In the genomic region with DNA sequence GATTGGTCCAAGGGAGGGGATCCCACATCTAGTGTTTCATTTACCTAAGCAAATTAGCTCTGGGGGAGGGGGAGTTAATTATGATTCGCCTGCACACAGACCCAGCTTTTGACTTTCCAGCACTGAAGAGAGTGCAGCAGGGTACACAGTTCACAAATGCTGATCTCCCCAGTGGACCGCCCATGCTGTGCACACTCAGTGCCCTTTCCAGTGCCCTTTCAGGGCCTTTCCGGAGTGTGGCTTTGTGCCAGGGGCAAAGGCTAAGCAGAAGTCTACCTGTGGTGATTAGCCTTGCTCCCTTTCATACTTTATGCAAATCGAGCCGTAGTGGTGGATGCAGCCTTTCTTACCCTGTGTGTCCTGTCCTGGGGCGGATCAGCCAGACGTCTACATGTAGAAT, we compare ENCODE assay signal across 11 mouse cellular contexts. TPM values are rescaled to one million over a fixed set of nuclear protein-coding genes. Genes with fewer than 3 reads are reported as not detected.
DNase-seq lines count a peak whose midpoint lies in the region; ATAC-seq and TF ChIP-seq lines count a peak whose summit lies in the region.
"Had no signal": no experiment of that assay in that cellular context is flagged by ENCODE, and none has a peak within 500 bp of the region (broad histone marks: within the 10 kb centered on the region; RNA-seq: fewer than 3 reads in every experiment).

No protein-coding gene starts in this region.

- 61% methylated on average over 7 of the region's 7 CpGs for WGBS in stomach, embryonic 14.5 days
- 59% methylated on average over 7 of the region's 7 CpGs for WGBS in stomach, postnatal 0 days
- WGBS in hindbrain, embryonic 12.5 days = 21% methylated on average over 7 of the region's 7 CpGs
- WGBS in limb, embryonic 11.5 days = 30% methylated on average over 7 of the region's 7 CpGs

- no peak overlapping the region for H3K27ac ChIP-seq in stomach, embryonic 14.5 days (ENCODE audit: low read length)
- no peak overlapping the region for H3K27ac ChIP-seq in stomach, postnatal 0 days (replicated peaks)
- H3K27ac ChIP-seq in hindbrain, embryonic 12.5 days = peak overlapping the region; percentile 93
- H3K27ac ChIP-seq in limb, embryonic 11.5 days (replicated peaks; ENCODE audit: low read depth, low read length) = peak overlapping the region; percentile 59

- TF ChIP-seq CTCF in stomach, postnatal 0 days (IDR thresholded peaks at IDR 0.05; ENCODE audit: low read depth) = no peak

- H3K4me1 ChIP-seq in stomach, embryonic 14.5 days (ENCODE audit: control insufficient read depth, insufficient read depth, low read length) = no peaks in the 10 kb centered on the region
- H3K4me1 ChIP-seq in stomach, postnatal 0 days (replicated peaks; ENCODE audit: control insufficient read depth, insufficient read depth) = no peaks in the 10 kb centered on the region
- H3K4me1 ChIP-seq in hindbrain, embryonic 12.5 days = peaks cover 62% of the 10 kb centered on the region
- H3K4me1 ChIP-seq in limb, embryonic 11.5 days (ENCODE audit: control insufficient read depth, insufficient read depth, low read length) = peaks cover 46% of the 10 kb centered on the region

- no peaks in the 10 kb centered on the region for H3K27me3 ChIP-seq in stomach, embryonic 14.5 days (ENCODE audit: control insufficient read depth, insufficient read depth, low read length)
- no peaks in the 10 kb centered on the region for H3K27me3 ChIP-seq in stomach, postnatal 0 days (ENCODE audit: control insufficient read depth, insufficient read depth, low read length)
- no peaks in the 10 kb centered on the region for H3K27me3 ChIP-seq in hindbrain, embryonic 12.5 days
- no peaks in the 10 kb centered on the region for H3K27me3 ChIP-seq in limb, embryonic 11.5 days (ENCODE audit: control insufficient read depth, insufficient read depth, low read length)

- no peak overlapping the region for H3K4me2 ChIP-seq in stomach, embryonic 14.5 days (replicated peaks; ENCODE audit: low read depth, low read length)
- no peak overlapping the region for H3K4me2 ChIP-seq in stomach, postnatal 0 days (replicated peaks; ENCODE audit: low read depth)
- no peak overlapping the region; the same call in 1 of the 2 replicates for H3K4me2 ChIP-seq in hindbrain, embryonic 12.5 days (replicated peaks)
- H3K4me2 ChIP-seq in limb, embryonic 11.5 days (ENCODE audit: low read depth, severe bottlenecking) = no peak overlapping the region

- H3K36me3 ChIP-seq in stomach, embryonic 14.5 days (ENCODE audit: control insufficient read depth, insufficient read depth, low read length) = no peaks in the 10 kb centered on the region
- no peaks in the 10 kb centered on the region for H3K36me3 ChIP-seq in stomach, postnatal 0 days (ENCODE audit: control insufficient read depth, insufficient read depth, low read length)
- no peaks in the 10 kb centered on the region for H3K36me3 ChIP-seq in hindbrain, embryonic 12.5 days
- H3K36me3 ChIP-seq in limb, embryonic 11.5 days (ENCODE audit: control insufficient read depth, insufficient read depth, low read length) = no peaks in the 10 kb centered on the region

- DNase-seq in stomach, postnatal 0 days (ENCODE audit: low spot score) = no peak
- DNase-seq in limb, embryonic 11.5 days (ENCODE audit: low spot score) = peak; percentile 26
- DNase-seq in adrenal gland, postnatal 25 days = no peak
- no peak for DNase-seq in spleen, postnatal 36 days (ENCODE audit: low spot score in 2 of 2)
- no peak for DNase-seq in layer of hippocampus, postnatal 36 days

- no peak overlapping the region for H3K4me3 ChIP-seq in stomach, embryonic 14.5 days (ENCODE audit: low read depth, low read length)
- no peak overlapping the region for H3K4me3 ChIP-seq in stomach, postnatal 0 days (ENCODE audit: low read depth, low read length)
- H3K4me3 ChIP-seq in hindbrain, embryonic 12.5 days = no peak overlapping the region
- no peak overlapping the region for H3K4me3 ChIP-seq in limb, embryonic 11.5 days (ENCODE audit: low read depth, low read length)

- H3K9ac ChIP-seq in stomach, embryonic 14.5 days (replicated peaks; ENCODE audit: low read depth, low read length) = no peak overlapping the region
- H3K9ac ChIP-seq in stomach, postnatal 0 days (ENCODE audit: low read length) = no peak overlapping the region
- H3K9ac ChIP-seq in hindbrain, embryonic 12.5 days = peak overlapping the region; percentile 41; the same call in 1 of the 2 replicates
- no peak overlapping the region for H3K9ac ChIP-seq in limb, embryonic 11.5 days (ENCODE audit: low read length)

- no peaks in the 10 kb centered on the region for H3K9me3 ChIP-seq in stomach, embryonic 14.5 days (ENCODE audit: control insufficient read depth, low read depth, low read length)
- H3K9me3 ChIP-seq in stomach, postnatal 0 days (ENCODE audit: control insufficient read depth, low read length) = no peaks in the 10 kb centered on the region
- H3K9me3 ChIP-seq in hindbrain, embryonic 12.5 days (replicated peaks) = no peaks in the 10 kb centered on the region
- no peaks in the 10 kb centered on the region for H3K9me3 ChIP-seq in limb, embryonic 11.5 days (ENCODE audit: control insufficient read depth, low read length)

- no peak for TF ChIP-seq EP300 in stomach, postnatal 0 days (optimal IDR thresholded peaks at IDR 0.05)

- ATAC-seq in stomach, embryonic 14.5 days (ENCODE audit: insufficient number of reproducible peaks, insufficient read depth, low FRiP score, low read depth) = 0 out of 2 replicates have a peak, but pooled peaks have one; percentile 37
- no peak for ATAC-seq in stomach, postnatal 0 days (ENCODE audit: low FRiP score, low TSS enrichment)
- ATAC-seq in hindbrain, embryonic 12.5 days (ENCODE audit: low FRiP score) = peak; percentile 68
- no peak for ATAC-seq in limb, embryonic 11.5 days (ENCODE audit: insufficient number of reproducible peaks, low FRiP score, low TSS enrichment, low read depth)

RNA-seq across cellular contexts. Expression of a gene that starts 51.2 kb away (rescaled TPM):
- polyA plus RNA-seq in stomach, embryonic 14.5 days (2014; fragmentation: Nextera tagmentation; extraction: Ambion mirVana) = not detected in 2 replicates
- polyA plus RNA-seq in stomach, postnatal 0 days (2015; fragmentation: Nextera tagmentation; extraction: Ambion mirVana) = not detected in 2 replicates
- not detected in 2 replicates for polyA plus RNA-seq in hindbrain, embryonic 12.5 days (2016; fragmentation: Nextera tagmentation; extraction: Ambion mirVana)
- not detected in 2 replicates for polyA plus RNA-seq in limb, embryonic 11.5 days (2014; fragmentation: Nextera tagmentation; extraction: Ambion mirVana)
- total RNA-seq in adrenal gland, postnatal 25 days (2021) = not detected in 2 replicates
- not detected for total RNA-seq in layer of hippocampus, postnatal 36 days (2021)
- total RNA-seq: gastrocnemius, postnatal 4 days; layer of hippocampus, postnatal 14 days; MEL had no signal
- polyA plus RNA-seq: small intestine, adult 2 months had no signal

Comparison
In these comparisons a context has a peak if more than half of its experiments do, and no peak if none do; other contexts are left out.
1. ATAC-seq: peak in stomach, embryonic 14.5 days (single experiment) and hindbrain, embryonic 12.5 days (single experiment); none in stomach, postnatal 0 days (single experiment) and limb, embryonic 11.5 days (single experiment).
2. H3K27ac ChIP-seq: peak in hindbrain, embryonic 12.5 days (single experiment) and limb, embryonic 11.5 days (single experiment); none in stomach, embryonic 14.5 days (single experiment) and stomach, postnatal 0 days (single experiment).